Mouse (Mus musculus) 3134 (cell line): ENCODE measurements around the gene Bcas3.

Experiments used
- DNase-seq: peaks from one replicate; pipeline ENCODE4 v3.0.0-alpha.2; 2011; ENCODE audit warnings: low spot score; ENCODE audit not compliant: insufficient read length; ENCODE audit errors: extremely low read depth

Gene Bcas3

DNA sequence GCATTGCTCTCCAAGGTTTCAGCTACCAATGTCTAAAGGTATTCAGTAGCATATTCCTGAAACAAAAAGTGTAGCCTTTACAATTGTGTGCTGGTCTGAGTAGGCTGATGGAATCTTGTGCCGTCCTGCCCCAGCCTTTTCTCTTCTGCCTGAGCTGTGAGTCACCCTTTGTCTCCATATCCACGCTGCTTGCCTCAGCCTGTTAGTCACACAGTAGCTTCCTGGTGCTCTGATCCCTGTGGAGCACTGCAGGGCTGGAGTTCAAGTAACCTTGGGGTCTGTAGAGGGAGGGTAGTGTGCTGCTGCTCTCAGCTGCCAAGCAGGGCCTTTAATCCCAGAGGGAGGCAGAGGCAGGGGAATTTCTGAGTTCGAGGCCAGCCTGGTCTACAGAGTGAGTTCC lies 14.9 kb downstream of the Bcas3 start:
- DNase-seq, result peak; percentile 56

GRCm38 (mm10) chr11:85379091-85379490 lies 26.1 kb downstream of the Bcas3 start:
- peak; percentile 24 for DNase-seq

DNA sequence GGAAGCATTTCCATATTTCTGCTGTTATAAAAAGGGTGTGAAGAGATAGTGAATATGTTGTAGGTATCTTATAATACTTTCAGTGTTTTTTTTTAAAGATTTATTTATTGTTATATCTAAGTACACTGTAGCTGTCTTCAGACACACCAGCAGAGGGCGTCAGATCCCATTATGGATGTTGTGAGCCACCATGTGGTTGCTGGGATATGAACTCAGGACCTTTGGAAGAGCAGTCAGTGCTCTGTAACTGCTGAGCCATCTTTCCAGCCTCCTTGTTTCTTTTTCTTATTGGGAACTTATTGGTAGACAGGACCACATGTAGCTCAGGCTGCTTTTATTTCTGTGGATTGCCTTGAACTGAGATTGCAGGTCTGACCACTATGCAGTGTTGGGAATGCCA lies 27.1 kb downstream of the Bcas3 start:
- DNase-seq, result no peak

- DNase-seq, result peak; percentile 36
Observed at GRCm38 (mm10) chr11:85382055-85382454, 29.1 kb downstream of the Bcas3 start.

- peak; percentile 55 for DNase-seq
Observed at GRCm38 (mm10) chr11:85383975-85384821, 31.2 kb downstream of the Bcas3 start.

GRCm38 (mm10) chr11:85392179-85392863 lies 39.4 kb downstream of the Bcas3 start:
- DNase-seq, result no peak

DNA sequence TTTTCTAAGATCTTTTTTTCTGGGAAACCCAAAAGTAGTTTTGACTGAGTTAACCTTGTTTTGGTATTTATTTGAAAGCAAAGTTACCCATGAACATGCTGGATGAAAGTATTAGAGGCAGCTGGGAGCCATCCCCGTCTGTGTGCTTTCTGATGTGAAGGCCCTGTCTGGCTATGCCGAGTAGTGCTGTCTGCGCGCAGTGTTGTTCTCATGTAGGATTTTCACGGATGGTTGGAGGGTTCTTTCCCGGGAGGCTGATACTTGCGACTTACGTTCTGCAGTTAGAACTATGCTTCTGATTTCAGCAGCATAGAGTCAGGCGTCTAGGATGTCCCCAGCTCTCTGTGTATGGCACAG lies 39.9 kb downstream of the Bcas3 start:
- DNase-seq, result no peak

DNA sequence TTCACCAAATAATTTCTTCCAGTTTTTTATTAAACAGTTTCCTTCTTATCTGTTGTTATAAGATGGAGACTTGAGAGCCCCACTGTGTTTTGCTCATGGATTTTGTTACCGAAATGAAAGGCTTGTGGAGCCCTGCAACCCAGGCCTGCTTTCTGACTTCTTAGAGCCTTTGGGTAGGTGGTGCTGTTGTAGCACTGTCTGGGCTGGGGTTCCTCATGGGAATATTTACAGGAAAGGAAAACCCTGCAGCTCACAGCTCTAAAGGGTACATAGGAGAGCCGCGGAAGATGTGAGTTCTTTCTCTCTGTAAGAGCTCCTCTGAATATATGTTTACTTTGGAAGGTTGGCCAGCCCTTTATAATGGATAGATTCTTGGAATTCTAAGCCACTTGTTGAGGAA lies 41.0 kb downstream of the Bcas3 start:
- no peak for DNase-seq

DNA sequence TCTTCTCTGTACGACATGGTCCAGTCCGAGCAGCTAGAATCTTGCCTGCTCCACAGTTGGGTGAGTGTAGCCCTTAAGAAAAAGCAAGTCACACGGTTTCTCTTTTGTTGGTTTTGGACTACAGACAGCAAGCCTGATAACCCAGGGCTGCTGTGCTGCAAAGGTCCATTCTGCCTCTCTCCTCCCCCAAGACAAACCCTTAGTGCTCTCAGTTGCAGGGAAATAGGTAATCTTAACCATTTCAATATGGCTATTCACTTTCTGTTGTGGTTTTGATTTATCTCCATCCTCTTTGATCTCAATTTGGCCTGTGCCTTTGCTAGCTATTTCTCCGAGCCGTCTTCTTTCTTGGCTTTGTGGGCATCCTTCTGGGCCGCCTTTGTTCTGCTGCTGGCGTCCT lies 42.4 kb downstream of the Bcas3 start:
- DNase-seq, result no peak

GRCm38 (mm10) chr11:85406531-85406930 lies 53.6 kb downstream of the Bcas3 start:
- no peak for DNase-seq

DNA sequence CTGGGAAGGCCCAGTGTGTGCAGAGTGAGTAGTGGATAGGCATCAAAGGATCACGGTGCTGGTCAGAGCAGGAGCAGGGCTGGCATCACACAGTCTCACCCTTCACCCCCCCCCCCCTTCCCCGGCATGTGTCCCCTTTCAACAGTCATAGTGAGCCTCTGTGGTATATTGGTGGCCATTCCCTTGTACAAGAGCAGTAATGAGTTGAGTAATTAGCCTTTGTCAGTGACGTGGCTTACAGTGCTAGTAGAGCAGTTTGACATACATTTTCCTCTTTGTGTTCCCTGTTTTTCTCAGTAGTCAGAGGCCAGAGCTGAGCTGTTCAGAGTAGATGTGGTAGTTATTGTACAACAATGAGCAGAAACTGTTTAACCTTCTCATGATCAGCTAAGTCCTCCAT lies 54.7 kb downstream of the Bcas3 start:
- DNase-seq, result no peak

GRCm38 (mm10) chr11:85412319-85412718 lies 59.4 kb downstream of the Bcas3 start:
- no peak for DNase-seq

- no peak for DNase-seq
Observed at GRCm38 (mm10) chr11:85414476-85414875, 61.5 kb downstream of the Bcas3 start.

DNA sequence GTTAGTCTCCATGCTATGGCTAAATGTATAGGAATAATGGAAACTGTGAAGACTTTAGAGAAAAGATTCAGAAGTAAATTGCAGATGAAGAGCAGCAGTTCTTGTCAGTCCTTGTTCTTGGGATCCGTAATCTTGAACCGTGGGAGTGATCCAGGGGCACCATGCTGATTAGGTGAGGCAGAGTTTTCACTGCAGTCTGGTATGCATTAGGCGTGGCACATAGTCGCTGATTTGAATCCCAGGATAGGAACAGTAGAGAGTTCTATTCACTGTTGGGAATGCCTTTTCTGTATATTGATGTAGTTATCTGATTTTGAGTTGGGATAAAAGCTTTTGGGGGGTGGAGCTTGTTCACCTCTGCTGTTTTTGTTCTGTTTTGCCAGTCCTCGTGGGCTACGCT lies 74.4 kb downstream of the Bcas3 start:
- DNase-seq, result no peak

GRCm38 (mm10) chr11:85428227-85428626 lies 75.3 kb downstream of the Bcas3 start:
- no peak for DNase-seq

DNA sequence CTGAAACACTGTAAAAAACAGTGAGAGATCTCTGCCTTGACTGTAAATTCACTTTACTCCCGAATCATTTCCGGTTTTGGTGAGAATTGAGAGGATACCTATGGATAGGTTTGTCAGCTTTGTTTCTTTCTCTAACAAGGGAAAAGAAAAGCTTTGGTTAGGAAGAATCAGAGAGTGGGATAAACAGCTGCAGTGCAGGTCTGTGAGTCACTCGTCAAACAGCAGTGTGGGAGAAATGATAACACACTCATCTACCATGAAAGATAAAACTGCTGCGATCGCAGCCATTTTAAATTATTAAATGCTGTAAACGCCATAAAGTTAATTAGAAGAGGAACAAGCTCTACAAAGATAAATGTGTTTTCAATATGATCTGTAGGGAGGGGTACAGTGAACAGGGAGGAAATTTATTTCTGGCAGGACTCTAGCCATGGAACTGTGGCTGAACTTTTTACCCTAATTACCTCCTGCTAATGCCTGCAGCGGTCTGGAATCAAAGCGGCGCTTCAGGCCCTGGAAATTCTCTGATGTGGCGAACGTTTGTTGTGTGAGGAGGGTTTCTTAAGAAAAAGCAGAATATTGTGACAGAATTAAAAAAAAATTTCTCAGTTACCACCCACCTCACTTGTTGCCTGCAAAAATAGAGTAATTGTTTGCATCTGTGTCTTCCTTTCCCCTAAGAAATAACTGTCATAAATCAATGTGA lies 77.9 kb downstream of the Bcas3 start:
- no peak for DNase-seq

GRCm38 (mm10) chr11:85447375-85447774 lies 94.4 kb downstream of the Bcas3 start:
- no peak for DNase-seq

GRCm38 (mm10) chr11:85453598-85454304 lies 100.8 kb downstream of the Bcas3 start:
- DNase-seq, result no peak

DNA sequence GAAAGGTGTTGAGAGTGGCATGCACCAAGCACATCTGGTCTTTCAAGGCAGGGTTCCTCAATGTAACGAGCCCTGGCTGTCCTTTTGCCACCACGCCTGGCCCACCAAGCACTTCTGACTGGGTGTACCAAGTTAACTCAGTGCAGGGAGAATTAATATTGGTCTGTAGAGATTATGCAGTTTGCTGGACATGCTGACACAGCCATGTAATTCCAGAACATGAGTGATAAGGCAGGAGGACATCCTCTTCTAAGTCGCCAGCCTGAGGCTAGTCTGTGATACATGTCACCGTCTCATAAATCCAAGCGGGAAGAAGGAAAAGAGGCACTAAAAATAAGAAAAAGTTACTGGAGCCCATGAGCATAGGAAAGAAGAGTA lies 101.3 kb downstream of the Bcas3 start:
- no peak for DNase-seq

DNA sequence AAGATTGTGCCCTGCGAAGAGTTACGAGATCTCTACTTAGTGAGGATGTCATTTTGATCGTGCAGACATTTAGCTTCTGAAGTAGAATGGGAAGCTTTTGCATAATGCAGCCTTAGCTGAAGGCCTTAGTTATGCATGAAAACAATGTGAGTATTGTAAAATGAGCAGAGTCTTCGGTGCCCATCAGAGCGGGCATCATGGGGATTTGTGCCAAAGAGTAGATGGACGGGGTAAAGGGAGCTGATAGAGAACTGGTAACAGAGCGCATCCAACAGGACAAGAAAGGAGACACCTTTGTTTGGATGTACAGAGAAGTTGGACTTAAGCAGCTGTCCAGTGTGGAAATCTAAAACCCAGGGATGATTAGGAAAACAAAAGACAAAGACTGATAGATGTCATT lies 108.6 kb downstream of the Bcas3 start:
- DNase-seq, result no peak

- DNase-seq, result no peak
Observed at GRCm38 (mm10) chr11:85469526-85469925, 116.6 kb downstream of the Bcas3 start.
